Mouse (Mus musculus): ENCODE measurements around the gene Zkscan7.
A peak's percentile ranks its signal among the peaks of the same experiment; 100 is the strongest.
"Not testable (repeated sequence)": the region's sequence is repeated elsewhere in the genome, so short reads cannot be mapped to it uniquely, and the experiment has no call there.

Gene Zkscan7

DNA sequence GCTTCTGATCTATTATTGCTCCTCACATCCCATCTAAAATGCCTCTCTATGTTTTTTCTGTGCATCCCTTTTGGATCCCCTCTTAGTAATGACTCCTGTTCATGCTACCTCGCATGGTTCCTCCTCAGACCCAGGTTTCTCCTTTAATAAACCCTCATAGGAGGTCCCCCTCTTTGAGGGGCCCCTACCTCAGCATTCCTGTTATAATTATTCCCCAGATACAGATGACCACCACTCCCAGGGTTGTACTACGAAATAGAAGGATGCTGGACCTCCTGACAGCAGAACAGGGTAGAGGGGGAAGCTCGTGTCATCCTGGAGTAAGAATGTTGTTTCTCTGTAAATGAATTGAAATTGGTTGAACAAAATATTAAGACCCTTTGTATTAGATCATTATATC is at the start of gene Zkscan7:
Zkscan7 (plus strand) TSS at position 301 of the 400 bp plus-strand sequence.
- DNase-seq (ENCODE audit: low spot score), result no peak

DNA sequence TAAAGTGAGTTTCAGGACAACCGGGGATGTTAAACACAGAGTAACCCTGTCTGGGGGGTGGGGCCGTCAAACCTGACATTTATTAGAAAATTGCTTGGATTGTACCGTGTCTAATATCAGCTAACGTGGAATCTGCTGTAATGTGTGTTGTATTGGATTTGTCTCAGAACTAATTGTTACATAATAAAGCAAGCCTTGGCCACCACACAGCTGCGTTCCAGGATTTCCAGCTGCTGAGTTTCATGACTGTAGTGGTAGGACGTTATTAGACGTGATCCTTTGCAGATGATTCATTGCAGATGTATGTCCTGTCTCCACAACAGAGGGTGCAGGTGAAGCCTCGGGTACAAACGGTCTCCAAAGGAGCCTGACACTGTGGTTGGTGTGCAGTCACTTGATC is 49.4 kb upstream of the Zkscan7 start:
- DNase-seq (ENCODE audit: low spot score), result no peak

DNA sequence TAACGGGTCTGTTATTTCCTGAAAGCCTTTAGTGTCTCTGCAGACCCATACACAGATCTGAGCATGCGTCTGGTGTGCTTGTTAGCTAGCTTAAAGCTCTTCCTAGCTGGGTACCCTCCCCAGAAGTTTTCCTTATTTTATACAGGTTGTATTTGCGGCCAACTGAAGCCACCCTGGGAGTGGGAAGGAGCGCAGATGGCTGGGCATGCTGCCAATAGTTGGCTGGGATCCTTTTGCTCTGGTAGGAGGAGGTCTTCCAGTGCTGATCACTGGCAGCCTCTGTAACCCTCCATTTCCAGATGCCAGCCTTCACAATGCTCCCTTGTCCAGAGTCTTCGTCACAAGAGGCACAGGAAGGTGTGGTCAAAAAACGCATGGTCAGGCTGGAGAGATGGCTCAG is 48.7 kb upstream of the Zkscan7 start:
- peak; percentile 74 for DNase-seq (ENCODE audit: low spot score)

DNA sequence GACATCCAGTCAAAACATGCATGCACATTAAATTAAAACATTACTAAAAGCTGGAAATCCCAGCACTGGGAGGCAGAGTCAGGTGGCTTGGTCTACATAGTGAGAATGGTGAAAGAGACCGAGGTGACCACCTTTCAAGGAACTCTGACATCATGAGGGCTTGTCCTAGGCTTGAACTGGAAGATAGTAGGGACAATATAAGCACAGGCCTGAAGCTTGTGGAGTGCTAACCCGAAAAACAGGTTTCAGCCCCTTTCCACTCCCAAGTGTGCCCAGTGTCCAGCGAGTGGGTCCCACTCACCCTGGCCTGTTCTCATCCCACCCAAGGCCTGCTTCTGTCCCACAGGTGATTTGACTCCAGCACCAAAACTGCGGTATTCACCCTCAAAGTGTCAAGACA is 48.3 kb upstream of the Zkscan7 start:
- no peak for DNase-seq (ENCODE audit: low spot score)

DNA sequence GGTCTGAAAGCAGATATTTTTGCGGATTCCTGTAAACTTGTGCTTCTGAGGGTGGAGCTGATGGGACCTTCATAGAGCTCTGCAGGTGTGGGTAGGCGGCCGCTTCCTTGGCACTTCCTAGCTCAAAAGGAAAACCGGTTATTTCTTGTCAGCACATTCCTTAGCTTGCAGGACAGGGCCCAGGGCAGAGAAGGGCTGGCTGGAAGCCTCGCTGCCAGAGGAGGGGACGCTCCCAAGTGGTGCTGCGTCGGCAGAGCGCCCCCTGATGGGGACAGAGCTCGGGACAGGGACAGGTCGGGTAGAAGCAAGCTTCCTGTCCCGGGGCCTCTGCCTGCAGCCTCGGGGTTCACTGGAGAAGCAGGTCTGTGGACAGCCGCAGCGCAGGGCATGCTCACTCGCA is 47.8 kb upstream of the Zkscan7 start:
- peak; percentile 72 for DNase-seq (ENCODE audit: low spot score)

DNA sequence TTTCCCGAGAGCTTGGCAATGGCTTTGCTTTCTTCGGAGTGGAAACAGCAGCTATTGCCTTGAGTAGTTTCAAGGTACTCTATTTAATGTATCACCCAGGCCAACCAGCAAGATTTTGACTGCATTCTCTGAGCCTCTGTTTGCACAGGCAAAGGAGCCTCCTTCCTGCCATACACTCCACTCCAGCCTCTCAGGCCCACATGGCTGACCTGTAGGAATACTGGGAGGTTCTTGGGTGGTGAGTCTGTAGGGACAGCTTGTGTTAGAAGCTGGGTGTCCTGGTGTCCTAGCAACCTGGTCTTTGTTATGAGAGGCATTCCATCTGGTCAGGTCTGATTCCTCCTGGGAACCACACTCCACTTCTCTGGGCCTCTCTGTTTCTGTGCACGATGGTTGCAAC is 41.7 kb upstream of the Zkscan7 start, which contains the start of gene Gm35549:
Gm35549 (minus strand) TSS at position 276 of the 400 bp plus-strand sequence.
- no peak for DNase-seq (ENCODE audit: low spot score)

DNA sequence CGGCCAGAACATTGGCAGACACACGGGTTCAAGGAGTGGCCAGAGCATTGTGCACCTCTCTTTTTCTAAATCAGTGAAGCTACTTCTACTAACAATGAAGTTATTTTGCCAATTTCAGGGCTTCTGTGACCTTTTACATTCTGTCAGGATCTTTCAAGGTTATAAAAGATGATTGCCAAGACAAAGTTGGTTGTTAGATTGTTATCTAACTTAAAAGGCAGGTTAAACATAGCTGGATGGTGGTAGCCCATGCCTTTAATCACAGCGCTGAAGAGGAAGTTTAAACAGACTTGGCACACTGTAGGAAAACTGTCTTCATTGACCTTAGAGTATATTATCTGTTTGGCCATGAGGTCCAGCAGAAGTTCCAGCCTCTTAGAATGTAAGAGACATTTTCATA is 39.9 kb upstream of the Zkscan7 start:
- no peak for DNase-seq (ENCODE audit: low spot score)

DNA sequence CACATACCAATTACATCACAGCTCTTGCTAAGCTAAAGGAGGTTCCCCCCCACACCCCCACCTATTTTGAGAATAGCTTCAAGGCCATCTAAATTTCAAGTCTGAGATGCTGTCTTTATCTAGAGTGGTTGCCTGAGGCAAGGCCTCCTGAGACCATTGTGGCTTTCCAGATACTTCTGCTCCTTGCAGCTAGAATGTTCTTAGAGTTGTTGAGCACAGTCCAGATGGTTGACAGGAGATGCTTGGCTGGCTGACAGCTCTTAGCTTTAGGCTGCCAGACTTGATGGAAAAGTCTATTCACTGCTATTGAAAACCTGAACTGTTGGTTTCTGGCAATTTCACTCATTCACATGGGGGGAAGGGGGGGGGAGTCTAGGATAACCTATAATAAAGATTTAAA is 39.3 kb upstream of the Zkscan7 start:
- DNase-seq (ENCODE audit: low spot score), result no peak

DNA sequence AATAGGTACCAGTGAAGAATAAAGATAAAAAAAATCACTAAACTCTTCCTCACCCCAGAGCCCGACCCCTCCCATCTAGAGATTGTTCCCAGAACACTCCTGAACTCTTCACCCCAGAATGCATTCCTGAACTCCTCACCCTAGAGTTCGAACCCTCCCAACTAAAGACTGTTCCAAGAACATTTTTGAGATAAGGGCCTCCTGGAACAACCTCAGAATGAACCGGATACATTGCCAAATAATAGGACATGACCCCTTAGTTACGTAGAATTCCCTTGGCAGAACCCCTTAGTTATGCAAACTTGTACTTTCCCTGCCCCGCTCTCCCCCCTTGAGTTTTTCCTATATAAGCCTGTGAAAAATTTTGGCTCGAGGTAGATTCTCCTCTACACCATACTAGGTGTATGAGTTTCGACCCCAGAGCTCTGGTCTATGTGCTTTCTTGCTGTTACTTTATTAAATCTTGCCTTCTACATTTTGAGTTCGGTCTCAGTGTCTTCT is 37.6 kb upstream of the Zkscan7 start:
- DNase-seq (ENCODE audit: low spot score), result not testable (repeated sequence)

DNA sequence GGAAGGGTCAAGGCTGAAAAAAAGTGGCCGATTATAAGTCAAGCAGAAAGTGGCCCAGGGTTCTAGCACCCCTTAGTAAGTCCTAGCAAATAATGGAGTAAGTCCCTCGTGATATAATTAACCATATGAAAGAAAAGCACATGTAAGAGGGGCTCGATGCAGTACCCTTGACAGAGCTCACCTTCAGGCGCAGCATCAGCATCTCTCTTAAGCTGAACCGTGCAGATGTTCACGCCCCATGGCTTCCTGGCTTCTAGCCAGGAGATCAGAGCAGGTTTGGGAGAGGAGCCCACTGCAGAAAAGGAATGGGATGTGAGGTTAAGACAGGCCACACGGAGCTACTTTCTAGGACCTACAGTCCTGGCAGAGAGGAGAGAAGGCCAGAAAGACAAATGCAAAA is 31.0 kb upstream of the Zkscan7 start:
- no peak for DNase-seq (ENCODE audit: low spot score)

DNA sequence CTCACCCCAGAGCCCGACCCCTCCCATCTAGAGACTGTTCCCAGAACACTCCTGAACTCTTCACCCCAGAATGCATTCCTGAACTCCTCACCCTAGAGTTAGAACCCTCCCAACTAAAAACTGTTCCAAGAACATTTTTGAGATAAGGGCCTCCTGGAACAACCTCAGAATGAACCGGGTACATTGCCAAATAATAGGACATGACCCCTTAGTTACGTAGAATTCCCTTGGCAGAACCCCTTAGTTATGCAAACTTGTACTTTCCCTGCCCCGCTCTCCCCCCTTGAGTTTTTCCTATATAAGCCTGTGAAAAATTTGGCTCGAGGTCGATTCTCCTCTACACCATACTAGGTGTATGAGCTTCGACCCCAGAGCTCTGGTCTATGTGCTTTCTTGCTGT is 30.3 kb upstream of the Zkscan7 start:
- DNase-seq (ENCODE audit: low spot score), result not testable (repeated sequence)

DNA sequence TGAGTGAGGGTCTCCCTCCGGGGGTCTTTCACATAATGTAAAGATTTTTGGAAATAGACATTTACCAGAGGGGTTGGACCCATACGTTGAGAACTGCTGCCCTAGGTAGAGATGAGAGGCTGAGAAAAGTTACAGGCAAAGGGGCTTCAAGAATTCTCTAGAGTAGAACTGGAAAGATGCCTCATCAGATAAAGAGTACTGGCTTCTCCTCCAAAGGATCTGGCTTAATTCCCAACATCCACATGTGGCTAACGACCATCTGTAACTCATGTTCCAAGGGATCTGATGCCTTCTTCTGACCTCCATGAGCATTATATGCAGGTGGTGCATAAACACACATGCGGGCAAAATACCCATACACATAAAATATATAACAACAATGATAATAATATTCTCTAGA is 29.9 kb upstream of the Zkscan7 start:
- no peak for DNase-seq (ENCODE audit: low spot score)

DNA sequence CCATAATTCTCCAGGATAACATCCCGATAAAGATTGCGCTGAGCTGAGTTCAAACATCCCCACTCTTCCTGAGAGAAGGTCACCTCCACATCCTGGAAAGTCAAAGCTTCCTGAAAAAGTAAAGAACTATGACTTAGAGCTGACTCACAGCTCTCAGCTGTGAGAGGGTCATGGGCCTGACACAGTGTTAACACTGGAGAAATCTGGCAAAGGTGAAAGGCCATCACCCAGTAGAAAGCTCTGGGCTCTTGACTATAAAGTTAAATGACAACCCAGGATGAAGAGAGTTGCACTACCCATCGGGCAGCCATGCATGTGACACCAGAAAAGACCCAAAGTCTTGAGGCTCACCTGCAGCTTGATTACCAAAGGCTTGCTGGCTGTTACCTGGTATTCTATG is 28.8 kb upstream of the Zkscan7 start:
- no peak for DNase-seq (ENCODE audit: low spot score)

DNA sequence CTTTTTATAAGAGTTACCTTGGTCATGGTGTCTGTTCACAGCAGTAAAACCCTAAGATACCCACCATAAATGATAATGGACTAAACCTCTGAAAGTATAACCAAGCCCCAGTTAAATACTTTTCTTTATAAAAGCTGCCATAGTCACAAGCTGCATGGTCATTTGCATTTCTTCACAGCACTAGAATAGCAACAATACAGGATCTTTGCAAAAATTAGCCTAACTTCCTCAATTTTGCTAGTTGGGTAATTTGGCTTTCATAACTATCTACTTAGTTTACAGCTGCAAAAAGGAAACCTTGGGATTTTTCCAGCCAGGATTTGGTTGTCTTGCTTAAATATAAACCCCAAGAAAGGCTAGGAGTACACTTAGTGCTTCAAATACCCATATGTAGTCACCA is 24.7 kb upstream of the Zkscan7 start:
- DNase-seq (ENCODE audit: low spot score), result no peak

DNA sequence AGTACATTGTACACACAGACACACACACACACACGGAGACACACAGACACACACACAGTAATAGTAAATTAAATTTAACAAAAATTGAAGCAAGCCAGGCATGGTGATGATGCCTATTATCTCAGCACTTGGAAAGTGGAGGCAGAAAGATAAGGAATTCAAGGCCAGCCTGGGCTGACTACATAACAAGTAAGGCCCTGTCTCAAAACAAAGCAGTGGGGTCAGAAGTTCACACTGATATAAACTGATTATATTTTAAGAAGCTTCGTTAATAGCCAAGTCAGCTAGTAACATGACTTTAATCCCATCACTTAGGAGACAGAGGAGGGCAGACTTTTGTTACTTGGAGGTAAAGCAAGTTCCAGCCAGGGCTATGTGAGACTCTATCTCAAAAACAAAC is 21.8 kb upstream of the Zkscan7 start:
- DNase-seq (ENCODE audit: low spot score), result no peak

DNA sequence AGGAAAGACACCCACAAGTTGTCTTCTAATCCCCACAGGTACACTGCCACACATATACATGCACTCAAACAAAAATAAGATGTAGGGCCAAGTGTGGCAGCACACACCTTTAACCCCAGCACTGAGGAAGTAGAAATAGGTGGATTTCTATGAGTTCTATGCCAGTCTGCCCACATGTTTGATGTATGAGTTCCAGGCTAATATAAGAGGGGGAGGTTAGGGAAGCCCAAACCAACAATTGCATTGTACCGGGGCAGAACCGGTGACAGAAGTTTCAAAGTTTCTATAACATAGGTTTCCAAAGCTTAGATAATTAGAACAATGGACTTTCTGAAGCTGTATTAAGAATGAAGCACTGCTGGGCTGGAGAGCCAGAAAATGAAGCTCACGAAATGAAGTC is 20.6 kb upstream of the Zkscan7 start:
- DNase-seq (ENCODE audit: low spot score), result no peak

DNA sequence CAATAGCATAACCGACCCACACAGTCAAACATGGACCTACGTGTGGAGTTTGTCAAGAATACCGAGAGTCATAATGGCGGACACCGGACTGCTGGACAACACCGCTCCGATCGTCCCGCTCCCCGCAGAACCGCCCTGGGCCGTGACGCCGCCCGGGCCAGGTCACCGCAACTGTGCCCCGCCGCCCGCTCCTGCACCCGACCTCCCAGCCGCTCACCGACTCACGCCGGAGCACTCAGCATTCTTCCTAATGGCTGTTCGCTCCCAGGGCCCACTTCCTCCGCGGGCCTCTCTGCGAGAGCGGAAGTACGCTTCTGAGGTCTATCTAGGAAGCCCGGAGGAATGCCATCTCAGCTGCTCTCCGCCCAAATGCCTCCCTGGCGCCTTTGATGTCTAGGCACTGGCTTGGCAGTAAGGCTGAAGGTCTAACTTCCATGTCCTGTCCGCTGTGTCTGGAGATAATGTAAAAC is 19.8 kb upstream of the Zkscan7 start, which contains the start of gene Zfp445:
Zfp445 (minus strand) TSS at position 310 of the 470 bp plus-strand sequence.
- peak; percentile 76 for DNase-seq (ENCODE audit: low spot score)

DNA sequence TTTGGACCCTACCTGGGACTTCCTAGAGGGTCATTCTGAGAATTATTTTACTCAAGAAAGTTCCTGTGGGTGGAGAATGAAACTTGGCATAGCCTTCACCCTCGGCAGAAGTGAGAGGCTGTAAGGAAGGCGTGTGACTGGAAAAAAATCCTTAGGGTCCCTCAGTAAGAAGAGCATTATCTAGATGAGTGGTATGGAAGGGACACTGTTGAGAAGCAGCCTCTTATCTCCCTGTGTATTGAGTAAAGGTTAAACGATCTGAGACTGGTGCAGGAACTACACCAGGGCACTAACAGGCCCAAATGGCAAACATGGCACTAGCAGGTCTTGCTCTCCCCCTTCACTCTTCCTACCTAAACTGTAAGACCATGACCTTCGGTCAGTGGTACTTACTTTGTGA is 19.3 kb upstream of the Zkscan7 start:
- DNase-seq (ENCODE audit: low spot score), result no peak

DNA sequence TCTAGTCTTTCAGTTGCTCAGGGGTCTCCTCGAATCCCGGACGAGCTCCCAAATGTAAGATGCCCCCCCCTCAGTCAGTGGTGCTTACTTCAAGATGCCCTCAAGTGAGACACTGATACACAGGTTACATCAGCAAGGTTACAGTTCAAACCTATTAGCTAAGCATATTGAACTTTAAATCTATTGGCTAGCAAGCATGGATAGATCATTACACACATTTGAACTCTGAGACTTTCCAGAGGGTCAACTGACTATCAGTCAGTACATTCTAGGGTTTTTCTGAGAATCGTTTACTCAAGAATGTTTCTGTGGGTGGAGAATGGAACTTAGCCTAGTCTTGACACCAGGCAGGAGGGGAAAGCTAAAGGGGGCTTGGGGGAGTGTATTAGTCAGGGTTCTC is 12.9 kb upstream of the Zkscan7 start:
- no peak for DNase-seq (ENCODE audit: low spot score)

DNA sequence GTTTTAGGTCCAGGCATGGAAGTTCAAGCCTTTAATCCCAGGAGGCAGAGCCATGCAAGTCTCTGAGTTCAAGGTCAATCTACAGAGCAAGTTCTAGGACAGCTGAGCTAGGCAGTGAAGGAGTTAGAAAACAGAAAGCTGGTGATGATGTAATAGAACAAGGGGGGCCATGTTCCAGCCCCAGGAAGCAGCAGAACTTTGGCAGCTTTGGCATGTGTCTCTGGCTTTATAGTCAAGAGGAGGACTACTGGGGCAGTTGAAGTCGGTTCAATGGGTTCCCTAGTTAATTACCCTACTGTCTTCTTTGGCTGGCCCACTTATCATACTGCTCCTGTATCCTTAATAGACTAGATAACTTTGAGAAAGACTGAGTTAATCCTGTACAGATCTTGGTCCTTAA is 10.8 kb upstream of the Zkscan7 start:
- no peak for DNase-seq (ENCODE audit: low spot score)

DNA sequence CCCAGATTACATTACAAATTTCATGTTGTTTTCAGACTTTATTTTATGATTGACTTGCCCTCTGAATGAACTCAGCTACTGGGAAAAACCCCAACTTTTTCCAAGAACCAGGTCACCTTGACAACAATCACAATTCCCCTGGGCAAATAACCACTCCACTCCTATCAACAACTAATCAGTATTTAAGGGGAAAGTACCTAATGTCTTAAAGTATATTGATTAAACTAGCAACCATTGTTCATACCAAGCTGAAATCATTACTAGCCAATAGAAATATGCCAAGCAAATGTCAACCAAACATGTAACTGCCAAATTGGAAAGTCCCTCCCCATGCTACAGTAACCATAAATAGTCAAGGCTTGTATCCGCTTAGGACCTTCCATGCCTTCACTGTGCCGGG is 10.3 kb upstream of the Zkscan7 start:
- no peak for DNase-seq (ENCODE audit: low spot score)

DNA sequence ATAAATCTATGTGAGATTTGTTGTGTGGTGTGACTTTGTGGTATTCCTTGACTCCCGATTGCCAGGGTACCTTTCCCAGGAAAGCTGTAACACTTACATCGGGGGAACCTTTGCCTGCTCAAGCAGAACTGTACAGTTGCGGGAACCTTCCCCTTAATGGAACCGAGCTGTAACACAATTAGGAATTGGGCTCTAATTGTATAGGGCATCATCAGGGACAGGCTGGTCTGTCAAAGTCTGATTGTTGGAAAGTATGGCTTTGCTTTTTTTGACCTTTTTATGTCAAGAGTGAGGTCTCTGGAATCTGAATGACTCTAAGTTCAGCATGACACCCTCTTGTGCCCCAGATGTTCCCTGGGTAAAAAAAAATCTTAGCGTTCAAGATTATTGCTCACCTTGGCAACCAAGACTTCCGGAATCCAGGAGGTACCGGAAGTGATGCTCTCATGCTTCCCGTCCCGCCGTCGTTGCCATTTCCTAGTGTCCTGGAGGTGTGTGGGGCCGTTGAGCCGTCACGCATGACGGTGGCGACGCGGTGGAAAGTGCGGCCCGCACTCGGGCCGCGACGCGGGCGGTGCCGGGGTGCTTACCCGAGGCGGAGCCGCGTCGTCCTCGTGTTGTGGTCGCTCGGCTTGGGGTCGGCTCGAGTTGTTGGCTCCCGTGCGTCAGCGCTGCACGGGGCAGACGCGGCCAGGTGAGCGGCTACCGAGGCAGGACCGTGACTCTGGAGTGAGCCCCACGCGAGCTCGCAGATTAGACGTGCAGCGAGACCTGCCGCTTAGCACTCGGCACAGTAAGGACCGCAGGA is 1.1 kb downstream of the Zkscan7 start:
- peak; percentile 63 for DNase-seq (ENCODE audit: low spot score)

DNA sequence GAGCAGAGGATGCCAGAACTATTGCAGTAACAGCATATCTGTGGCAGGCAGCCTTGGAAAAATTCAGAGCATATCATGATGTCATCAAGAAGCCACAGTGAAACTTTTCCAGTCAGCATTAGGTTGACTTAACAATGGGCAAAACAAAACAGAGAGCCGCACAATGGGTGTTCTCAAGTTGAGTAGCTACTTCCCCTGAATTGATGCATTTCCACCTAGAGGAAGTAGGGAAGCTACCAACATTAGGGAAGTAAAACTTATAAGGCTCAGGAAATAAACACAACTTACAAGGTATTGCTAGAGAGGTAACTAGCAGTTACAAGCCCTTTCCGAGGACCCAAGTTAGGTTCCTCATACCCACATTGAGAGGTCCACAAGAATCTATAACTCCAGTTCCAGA is 15.6 kb downstream of the Zkscan7 start:
- no peak for DNase-seq (ENCODE audit: low spot score)

Data from testis, postnatal 10 days (tissue).